Mouse (Mus musculus): ENCODE measurements around the gene Mphosph9.

DNA sequence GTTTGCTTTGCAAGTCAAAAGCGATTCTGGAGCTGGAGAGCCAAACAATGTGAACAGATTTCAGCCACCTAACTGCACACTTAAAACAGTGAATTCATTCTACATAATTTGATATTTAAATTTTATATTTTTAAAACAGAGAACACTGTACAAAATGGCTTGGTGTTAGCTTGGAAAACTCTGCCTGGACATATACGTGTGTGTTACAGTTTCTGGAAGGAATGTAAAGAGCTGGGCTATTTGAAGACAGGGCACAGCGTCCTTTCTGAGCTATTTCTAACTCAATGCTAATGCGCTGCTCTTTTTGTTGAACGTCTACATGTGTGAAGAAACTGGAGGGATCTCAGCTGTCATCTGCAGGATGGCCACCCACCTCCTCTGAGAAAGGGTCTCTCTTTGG lies 33.8 kb downstream of the Mphosph9 start:
- TF ChIP-seq CTCF (IDR thresholded peaks at IDR 0.05; ENCODE audit: low read depth) (no peak), EP300 (IDR thresholded peaks at IDR 0.05; ENCODE audit: low read depth) (no peak)

All from liver, postnatal 0 days (tissue).